Mouse (Mus musculus) megakaryocyte, embryonic 14.5 days (primary cell): ENCODE results near the gene Mrpl12. TPM values are rescaled to one million over a fixed set of nuclear protein-coding genes. Genes with fewer than 3 reads are reported as not detected.
"Not testable (repeated sequence)": the region's sequence is repeated elsewhere in the genome, so short reads cannot be mapped to it uniquely, and the experiment has no call there.

Source experiments
- H3K27me3 ChIP-seq: replicated peaks from 2 replicates; pipeline ENCODE3; 2012; ENCODE audit warnings: inconsistent platforms
- H3K36me3 ChIP-seq: replicated peaks from 2 replicates; pipeline ENCODE3; 2012; ENCODE audit warnings: low read length, inconsistent platforms, mixed read lengths
- H3K4me1 ChIP-seq: 2 replicates; pipeline ENCODE4 v1.6.1; 2012; ENCODE audit warnings: inconsistent platforms
- H3K4me3 ChIP-seq: replicated peaks from 2 replicates; pipeline ENCODE3; 2012; ENCODE audit warnings: moderate library complexity, mild to moderate bottlenecking, inconsistent platforms
- H3K9me3 ChIP-seq: 2 replicates; pipeline ENCODE4 v1.6.1; 2012; ENCODE audit warnings: inconsistent platforms
- FLI1 ChIP-seq: IDR thresholded peaks from 2 replicates; pipeline ENCODE4 v1.6.1; 2012; ENCODE audit warnings: low read length, inconsistent platforms, mixed read lengths
- GATA1 ChIP-seq: IDR thresholded peaks from 3 replicates; pipeline ENCODE4 v1.6.1; 2012; ENCODE audit warnings: mixed read lengths, low read length, inconsistent platforms, borderline replicate concordance
- polyA plus RNA-seq: library from polyadenylated mRNA; stranded (reverse); fragments of >175 nt; gene quantifications from 2 replicates; pipeline ENCODE4 v1.2.3, GENCODE M21; 2012; ENCODE audit warnings: low replicate concordance; ENCODE audit not compliant: insufficient read depth

The Mrpl12 gene
- polyA plus RNA-seq, 1 experiment = 285 TPM

DNA sequence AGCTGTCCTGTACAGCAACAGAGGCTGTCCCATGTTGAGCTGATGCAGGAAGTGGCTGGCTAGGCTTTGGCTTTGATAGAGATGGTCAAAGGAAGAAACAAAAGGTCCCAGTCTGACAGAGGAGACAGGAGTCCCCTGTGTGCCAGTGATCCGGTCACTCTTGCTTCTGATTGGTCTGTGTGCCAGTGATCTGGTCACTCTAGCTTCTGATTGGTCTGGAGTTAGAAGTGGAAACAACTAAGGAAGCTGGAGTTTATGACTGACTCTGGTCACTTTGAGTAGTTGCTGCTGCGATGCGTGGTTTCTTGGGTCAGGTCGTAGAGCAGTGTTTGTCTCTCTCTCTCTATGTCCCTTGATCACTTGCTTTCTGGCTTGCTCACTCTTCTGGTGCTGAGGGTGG lies 17.3 kb downstream of the Mrpl12 start:
- Histone ChIP-seq H3K4me3 (no peak overlapping the region), H3K27me3 (peaks cover 18% of the 10 kb centered on the region), H3K4me1 (peaks cover 24% of the 10 kb centered on the region), H3K36me3 (peaks cover 29% of the 10 kb centered on the region), H3K9me3 (no peaks in the 10 kb centered on the region)
- TF ChIP-seq GATA1 (no peak), FLI1 (no peak)

- Histone ChIP-seq H3K4me3 (no peak overlapping the region), H3K36me3 (no peaks in the 10 kb centered on the region), H3K27me3 (peaks cover 16% of the 10 kb centered on the region), H3K9me3 (no peaks in the 10 kb centered on the region), H3K4me1 (peaks cover 60% of the 10 kb centered on the region)
- TF ChIP-seq FLI1 (no peak), GATA1 (no peak)
Observed at GRCm38 (mm10) chr11:120505661-120506060, 21.2 kb downstream of the Mrpl12 start.

DNA sequence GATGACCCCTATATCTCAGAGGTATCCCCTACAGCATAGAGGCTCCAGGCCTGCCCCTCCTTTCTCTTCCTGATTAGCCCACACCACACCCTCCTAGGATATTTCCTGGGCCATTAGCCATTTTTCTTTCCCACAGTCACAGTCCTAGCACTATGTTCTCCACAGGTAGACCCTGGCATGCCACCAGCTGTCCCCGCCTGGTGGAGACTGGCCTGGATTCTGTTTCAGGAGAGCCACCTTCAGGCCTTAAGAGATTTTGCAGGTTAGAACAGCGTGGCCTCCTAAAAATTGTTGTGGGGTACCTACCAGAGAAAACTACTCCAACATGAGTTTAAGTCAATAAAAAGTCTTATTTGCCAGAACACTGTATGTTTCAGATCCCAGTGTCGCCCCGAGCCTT lies 22.5 kb downstream of the Mrpl12 start:
- peaks cover 15% of the 10 kb centered on the region for H3K27me3 ChIP-seq

GRCm38 (mm10) chr11:120507611-120508289 lies 23.3 kb downstream of the Mrpl12 start:
- H3K4me3 ChIP-seq = peak overlapping the region; percentile 64
- H3K9me3 ChIP-seq = no peaks in the 10 kb centered on the region
- H3K4me1 ChIP-seq = peaks cover 65% of the 10 kb centered on the region
- H3K36me3 ChIP-seq = no peaks in the 10 kb centered on the region
- TF ChIP-seq GATA1 (no peak), FLI1 (no peak)
- H3K27me3 ChIP-seq = peaks cover 15% of the 10 kb centered on the region

More for the DNA sequence above, 22.5 kb downstream of the Mrpl12 start:
- no peaks in the 10 kb centered on the region for H3K9me3 ChIP-seq
- H3K4me3 ChIP-seq = no peak overlapping the region
- H3K36me3 ChIP-seq = no peaks in the 10 kb centered on the region
- peaks cover 63% of the 10 kb centered on the region for H3K4me1 ChIP-seq
- TF ChIP-seq FLI1 (no peak), GATA1 (no peak)

GRCm38 (mm10) chr11:120508290-120508870 lies 24.0 kb downstream of the Mrpl12 start:
- Histone ChIP-seq H3K36me3 (no peaks in the 10 kb centered on the region), H3K4me1 (peaks cover 66% of the 10 kb centered on the region), H3K4me3 (peak overlapping the region; percentile 64), H3K9me3 (no peaks in the 10 kb centered on the region), H3K27me3 (peaks cover 11% of the 10 kb centered on the region)
- TF ChIP-seq FLI1 = no peak

GRCm38 (mm10) chr11:120509940-120510339 lies 25.5 kb downstream of the Mrpl12 start:
- Histone ChIP-seq H3K4me3 (peak overlapping the region; percentile 90), H3K4me1 (peaks cover 71% of the 10 kb centered on the region), H3K36me3 (no peaks in the 10 kb centered on the region), H3K9me3 (no peaks in the 10 kb centered on the region), H3K27me3 (peaks cover 4% of the 10 kb centered on the region)
- TF ChIP-seq GATA1 (no peak), FLI1 (no peak)

DNA sequence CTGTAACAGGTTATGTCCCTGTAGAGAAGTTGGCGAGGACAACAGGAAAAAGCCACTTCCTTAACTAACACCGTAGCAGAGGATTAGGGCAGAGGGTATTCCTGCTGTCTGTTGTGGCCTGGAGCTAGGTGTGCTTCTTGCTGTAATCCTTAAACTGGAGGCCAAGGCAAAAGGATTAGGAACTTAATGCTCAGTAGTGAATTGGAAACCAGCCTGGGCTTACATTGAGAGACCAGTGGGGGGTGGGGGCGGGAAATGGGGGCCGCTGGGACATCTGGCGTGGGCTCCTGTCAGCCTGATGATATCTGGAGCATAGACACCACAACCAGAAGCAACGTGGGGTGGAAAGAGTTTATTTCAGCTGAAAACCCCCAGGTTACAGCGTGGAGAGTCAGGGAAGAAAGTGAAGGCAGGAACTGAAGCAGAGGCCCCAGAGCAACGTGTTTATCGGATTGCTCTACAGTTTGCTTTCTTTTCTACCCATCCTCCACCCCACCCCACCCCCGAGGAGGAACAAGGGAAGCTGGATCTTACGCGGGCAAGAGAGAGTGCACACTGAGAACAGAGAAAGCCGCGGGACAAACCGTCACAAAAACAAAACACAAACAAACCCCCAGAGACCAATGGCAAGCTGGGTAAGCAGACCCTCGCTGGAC lies 26.1 kb downstream of the Mrpl12 start:
- TF ChIP-seq GATA1 = no peak
- TF ChIP-seq FLI1 = no peak
- peak overlapping the region; percentile 90 for H3K4me3 ChIP-seq
- H3K27me3 ChIP-seq = peaks cover 1% of the 10 kb centered on the region
- no peaks in the 10 kb centered on the region for H3K9me3 ChIP-seq
- H3K4me1 ChIP-seq = peaks cover 75% of the 10 kb centered on the region
- H3K36me3 ChIP-seq = no peaks in the 10 kb centered on the region

GRCm38 (mm10) chr11:120512790-120513453 lies 28.5 kb downstream of the Mrpl12 start:
- Histone ChIP-seq H3K27me3 (no peaks in the 10 kb centered on the region), H3K4me3 (no peak overlapping the region), H3K36me3 (no peaks in the 10 kb centered on the region), H3K9me3 (no peaks in the 10 kb centered on the region), H3K4me1 (peaks cover 68% of the 10 kb centered on the region)
- TF ChIP-seq FLI1 = no peak
- no peak for TF ChIP-seq GATA1

- peaks cover 69% of the 10 kb centered on the region for H3K4me1 ChIP-seq
- H3K36me3 ChIP-seq, H3K4me3 ChIP-seq, H3K27me3 ChIP-seq, H3K9me3 ChIP-seq: not testable (repeated sequence)
Observed at GRCm38 (mm10) chr11:120514262-120514661, 29.8 kb downstream of the Mrpl12 start.

DNA sequence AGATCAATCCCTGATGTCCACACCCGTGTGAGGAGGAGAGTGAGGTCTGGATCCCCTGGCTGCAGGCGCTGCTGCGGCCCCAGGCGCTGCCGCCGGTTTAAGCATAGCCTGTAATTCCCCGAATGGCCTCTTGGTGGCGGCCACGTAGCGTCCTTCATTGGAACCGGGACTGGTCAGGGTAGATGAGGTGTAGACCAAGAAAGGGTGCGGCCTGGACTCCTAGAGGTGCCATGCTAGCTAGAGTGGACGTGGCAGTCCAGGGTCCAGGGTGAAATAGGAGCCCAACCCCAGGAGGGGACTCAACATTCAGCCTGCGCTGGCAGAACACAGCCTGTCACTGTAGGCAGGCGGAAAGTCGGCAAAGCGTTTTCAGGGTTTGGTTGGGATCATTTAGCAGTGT lies 31.2 kb downstream of the Mrpl12 start:
- H3K36me3 ChIP-seq = no peaks in the 10 kb centered on the region
- TF ChIP-seq FLI1 (no peak), GATA1 (no peak)

More for the DNA sequence above, 31.2 kb downstream of the Mrpl12 start:
- H3K4me1 ChIP-seq = peaks cover 69% of the 10 kb centered on the region
- peak overlapping the region; percentile 83 for H3K4me3 ChIP-seq
- no peaks in the 10 kb centered on the region for H3K9me3 ChIP-seq
- H3K27me3 ChIP-seq = no peaks in the 10 kb centered on the region
